Mouse (Mus musculus) NIH3T3 (cell line): ENCODE results near the gene Patj.

ENCODE experiments used
- DNase-seq: peaks from one replicate; pipeline ENCODE4 v3.0.0-alpha.2; 2012; ENCODE audit warnings: low read depth

Patj gene

DNA sequence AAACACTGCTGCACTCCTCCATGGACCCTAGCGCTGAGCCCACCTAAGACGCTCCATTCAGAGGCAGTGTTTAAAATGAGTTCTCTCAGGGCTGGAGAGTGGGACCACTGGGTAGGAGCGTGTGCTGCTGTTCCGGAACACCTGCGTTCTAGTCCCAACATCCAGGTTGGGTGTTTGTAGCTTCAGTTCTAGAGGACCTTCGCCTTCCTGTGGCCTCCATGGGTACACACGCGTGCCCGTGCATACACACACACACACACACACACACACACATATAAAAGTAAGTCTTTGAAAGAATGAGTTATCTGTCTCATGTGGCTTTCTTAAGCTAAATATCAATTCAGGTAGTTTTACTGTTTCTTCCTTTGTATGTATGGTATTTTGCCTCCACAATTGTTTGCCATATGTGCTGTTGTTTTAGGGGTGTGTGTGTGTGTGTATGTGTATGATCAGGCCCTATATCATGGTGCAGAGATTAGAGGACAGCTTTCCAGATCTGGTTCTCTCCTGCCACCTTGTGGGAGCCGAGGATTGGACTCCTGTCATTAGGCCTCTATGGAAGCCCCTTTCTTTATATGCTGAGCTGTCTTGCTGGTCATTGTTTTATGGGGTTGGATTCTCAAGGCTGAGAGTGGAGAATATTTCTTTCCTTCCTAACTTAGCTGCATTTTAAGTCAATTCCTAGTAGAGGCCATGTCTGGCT is 49.0 kb downstream of the Patj start:
- peak; percentile 85 for DNase-seq

DNA sequence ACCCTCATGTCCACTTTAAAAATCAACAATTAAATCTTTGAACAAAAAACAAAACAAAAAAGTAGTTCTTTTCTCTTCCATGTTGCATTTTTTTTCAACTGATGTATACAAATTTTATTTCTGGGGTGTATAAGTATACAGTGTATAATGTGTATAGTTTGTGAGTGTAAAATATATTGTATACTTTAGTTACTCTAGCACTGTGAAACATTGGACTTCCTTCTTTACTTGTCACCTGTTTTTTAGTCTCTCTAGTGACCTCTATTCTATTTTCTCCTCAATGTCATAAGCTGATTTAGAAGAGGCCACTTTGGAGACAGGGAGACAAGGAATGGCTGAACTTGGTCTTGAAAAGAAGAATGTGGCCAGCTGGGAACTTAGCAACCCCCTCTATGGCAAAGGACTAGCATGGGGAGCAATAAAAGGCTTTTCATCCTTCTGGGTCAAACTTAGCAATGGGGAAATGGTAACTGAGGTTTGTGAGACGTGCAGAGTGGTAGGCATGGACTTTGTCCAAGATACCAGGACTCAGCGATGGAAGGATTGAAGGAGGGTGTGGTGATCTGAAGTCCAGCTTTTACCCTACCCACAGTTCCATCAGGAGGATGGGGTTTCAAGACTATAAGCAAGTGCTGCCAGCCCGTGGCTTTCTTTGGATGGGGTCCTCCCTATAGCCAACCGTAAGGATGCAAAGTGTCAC is 54.1 kb downstream of the Patj start:
- DNase-seq, result no peak

DNA sequence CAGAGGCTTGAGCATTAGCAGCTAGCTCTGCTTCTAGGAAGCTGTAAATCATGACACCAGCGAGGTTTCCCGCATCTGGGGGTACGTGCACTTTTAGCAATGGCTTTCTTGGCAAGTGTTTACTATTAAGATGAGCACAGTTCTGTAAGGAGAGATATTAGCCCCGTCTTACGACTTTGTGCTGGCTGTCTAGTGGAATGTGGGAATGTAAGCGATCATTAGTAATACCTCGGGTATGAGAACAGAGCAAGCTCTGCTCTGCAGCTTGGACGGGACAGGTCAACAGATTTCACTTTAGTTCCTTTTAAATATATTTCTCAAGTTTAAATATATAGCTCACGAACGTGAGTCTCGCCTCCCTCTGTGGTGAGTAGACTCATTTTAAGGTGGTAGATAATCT is 54.7 kb downstream of the Patj start:
- DNase-seq, result peak; percentile 16

DNA sequence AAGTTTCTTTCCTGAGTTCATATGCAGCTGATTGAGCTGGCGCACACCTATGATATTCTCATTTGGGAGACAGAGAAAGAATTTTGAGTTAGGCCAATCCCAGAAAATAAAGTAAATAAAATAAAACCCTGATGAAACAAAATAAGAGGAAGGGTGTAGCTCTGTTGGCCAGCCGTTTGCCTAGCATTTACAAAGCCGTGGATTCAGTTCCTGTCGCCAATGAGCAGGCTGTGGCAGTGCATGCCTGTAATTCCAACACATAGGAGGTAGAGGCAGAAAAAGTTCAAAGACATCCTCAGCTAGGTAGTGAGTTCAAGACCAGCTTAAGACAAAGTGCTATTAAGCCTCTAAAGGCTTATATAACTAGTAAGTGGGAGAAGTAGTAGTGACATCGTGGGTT is 55.2 kb downstream of the Patj start:
- no peak for DNase-seq

DNA sequence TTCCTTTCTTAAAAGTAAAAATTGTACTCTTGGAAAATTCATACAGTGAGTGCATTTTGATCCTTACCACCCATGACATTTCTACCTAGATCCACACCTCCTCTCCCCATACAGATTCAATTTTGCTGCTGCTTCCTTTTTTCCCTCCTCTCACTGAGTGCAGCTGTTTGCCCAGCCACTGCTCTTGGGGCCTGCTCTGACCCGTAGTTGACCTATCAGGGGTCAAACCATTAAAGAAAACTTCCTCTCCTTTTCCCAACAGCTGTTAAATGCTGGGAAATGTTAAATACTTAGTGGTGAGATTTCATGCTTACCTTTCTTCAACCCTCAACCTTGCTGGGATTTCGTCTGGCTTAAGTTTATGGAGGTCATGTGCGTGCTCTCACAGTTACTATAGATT is 55.7 kb downstream of the Patj start:
- DNase-seq, result no peak

DNA sequence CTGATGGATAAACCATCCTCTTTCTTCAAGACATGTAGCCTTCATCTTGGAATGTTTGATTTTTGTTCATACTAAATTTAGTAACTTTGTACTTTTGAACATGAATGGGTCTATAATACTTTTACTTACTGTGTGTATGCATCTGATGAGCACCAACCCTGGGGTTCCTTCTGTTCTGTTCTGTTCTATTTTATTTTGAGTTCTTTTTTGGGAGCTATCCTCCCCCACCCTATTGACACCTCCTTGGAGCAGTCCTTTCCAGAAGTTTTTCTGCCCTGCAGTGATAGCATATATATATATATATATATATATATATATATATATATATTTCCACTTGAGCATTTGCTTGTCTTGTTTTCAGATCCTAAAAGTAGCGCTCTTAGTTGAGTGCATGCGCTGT is 57.1 kb downstream of the Patj start:
- no peak for DNase-seq

DNA sequence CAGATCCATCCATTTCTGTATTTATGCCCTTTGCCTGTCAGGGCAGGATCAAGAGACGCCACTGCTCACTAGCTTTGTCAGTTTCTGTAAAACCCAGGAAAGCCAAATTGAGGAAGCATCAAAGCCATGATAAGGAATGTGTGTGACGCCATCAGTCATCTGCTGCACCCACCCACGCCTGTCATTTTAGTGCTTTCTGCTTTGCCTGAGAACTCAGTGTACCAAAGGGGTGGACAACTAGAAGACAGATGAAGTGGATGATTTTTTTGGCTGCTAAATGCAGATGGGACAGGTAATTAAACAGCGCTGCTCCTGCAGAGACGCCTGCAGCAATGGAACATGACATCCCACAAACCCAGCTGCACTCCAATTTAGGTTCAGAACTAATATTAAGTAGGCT is 57.6 kb downstream of the Patj start:
- DNase-seq, result no peak

DNA sequence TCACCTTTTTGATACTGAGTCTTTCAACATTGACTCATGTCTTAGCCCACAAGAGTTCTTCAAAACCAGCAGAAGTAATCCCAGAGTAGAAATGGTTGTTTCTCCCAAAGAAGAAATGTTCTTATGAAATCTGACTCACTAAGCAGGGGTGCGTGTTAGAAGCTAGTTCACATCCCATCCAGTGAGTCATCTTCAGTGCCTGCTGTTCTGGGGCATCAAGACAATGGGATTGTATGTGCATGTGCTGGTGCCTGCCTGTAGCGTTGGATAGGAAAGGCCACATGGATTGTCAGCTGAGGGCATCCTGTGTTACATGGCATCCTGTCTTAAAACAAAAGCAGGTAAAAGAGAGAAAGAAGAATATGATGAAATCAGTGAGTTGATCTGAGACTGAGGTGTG is 59.8 kb downstream of the Patj start:
- peak; percentile 50 for DNase-seq

DNA sequence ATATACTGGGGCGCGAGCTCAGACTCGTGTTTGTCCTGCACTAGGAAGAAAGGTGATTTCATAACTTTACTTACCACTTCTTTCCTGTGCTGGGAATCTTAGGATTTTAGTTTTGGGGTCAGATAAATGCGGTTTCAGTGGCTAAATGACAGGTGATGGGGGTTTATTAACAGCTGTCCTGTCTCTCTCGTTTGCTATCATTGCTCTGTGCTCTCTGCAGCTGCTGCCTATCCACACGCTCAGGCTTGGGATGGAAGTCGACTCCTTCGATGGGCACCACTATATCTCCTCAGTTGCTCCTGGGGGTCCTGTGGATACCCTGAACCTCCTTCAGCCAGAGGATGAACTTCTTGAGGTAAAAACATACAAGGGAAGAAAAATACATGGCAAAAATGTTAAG is 60.3 kb downstream of the Patj start:
- DNase-seq, result no peak

DNA sequence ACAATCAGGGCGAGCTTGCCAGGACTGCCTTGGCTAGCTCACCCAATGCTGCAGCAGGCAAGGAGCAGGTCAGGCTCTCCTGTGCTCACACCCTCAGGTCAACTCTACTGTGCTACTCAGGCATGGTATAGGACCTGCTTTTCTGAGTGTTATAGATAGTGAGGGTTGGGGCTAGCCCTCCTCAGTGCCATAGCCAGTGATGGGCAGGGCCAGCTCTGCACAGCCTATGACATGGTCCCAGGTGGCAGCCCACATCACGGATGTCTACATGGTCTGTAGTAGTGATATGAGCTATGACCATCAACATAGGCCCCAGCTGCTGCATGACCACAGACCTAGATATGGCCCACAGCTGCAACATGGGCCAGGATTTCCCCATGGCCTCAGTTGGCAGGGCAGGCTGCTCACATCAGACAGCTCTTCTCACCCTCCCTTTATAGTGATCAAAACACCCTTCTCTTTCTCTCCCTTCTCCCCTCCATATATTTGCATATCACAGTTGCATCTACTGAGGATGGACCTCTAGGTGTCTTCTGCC is 66.3 kb downstream of the Patj start:
- DNase-seq, result no peak

DNA sequence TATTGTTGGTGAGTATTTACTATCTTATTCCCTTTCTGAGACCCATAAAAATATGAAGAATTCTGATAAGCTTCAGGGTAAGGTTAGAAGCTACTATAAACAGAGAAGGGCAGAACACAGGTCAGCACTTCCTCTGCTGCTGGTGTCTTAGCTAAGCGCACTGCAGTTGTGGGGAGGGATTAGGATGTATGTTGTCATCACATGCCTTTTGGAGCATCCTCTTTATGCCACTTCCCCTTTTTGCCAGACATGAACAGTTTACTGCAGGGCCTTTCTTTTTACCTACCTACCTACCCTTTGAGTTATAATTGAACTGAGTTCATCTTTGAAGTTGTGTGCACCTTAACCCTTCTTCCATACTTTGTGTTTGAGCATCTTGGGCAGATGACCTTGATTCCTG is 69.9 kb downstream of the Patj start:
- DNase-seq, result no peak

DNA sequence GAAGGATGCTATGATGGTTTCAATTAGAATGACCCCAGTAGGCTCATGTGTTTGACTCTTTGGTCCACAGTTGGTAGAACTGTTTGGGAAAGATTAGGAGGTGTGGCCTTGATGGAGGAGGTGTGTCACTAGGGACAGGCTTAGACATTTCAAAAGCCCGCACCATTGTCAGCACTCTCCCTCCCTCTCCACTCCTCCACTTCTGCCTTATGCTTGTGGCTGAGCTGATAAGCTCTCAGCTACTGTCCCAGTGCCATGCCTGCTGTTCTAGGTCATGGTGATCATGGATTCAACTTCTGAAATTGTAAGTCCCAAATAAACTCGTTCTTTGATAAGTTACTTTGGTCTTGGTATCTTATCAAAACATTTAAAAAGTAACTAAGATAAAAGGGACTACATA is 70.3 kb downstream of the Patj start:
- DNase-seq, result no peak

DNA sequence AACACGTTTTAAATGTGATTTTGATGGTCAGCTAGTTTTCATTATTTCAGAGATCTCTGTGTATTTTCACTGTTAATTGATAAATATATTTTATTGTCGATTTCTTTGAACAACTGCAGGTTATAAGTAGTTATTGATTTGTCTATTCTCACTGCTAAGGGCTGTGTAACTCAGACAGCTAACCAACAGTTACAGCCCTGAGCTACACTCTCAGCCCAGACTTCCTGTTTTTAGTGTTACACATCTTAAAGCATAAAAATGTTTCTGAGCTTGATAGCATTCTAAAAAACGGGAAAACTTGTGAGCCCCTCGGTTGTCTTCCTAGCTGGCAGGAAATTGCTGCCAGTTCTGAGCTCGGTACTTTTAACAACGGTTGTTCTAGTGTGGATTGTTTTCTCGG is 75.8 kb downstream of the Patj start:
- DNase-seq, result no peak

DNA sequence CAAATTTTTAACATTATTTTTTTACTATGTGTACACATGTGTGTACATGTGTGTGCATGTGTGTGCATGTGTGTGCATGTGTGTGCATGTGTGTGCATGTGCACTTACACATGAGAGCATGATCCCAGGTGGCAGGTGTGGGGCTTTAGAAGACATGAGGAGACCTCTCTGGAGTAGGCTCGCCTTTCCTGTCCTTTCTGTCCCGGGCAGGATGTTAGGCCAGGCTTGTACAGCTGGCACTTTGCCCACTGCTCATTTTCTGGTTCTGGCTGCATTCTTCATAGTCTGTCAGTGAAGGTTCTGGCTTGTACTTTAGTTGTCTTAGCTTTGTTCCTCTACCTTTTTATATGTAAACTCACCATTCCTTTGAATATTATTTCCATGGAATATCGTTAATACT is 77.9 kb downstream of the Patj start:
- peak; percentile 28 for DNase-seq

DNA sequence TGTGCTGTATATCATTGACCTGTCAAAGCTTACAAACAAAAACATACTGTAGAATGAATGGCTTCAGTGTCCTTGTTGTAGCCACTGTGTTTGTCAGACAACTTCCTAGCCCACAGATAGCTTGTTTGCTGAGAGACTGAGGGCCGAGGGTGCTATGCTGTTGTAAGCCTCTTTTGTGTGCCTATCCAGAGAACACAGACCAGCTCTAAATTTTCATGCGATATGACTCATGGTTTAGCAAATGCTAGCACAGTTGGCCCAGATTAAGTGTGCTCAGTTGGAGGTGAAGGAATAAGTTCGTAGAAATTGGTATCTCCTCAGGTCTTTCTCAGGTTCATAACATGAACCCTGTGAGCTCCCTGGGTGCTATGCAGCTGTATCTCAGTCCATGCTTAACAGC is 82.4 kb downstream of the Patj start:
- DNase-seq, result peak; percentile 48

DNA sequence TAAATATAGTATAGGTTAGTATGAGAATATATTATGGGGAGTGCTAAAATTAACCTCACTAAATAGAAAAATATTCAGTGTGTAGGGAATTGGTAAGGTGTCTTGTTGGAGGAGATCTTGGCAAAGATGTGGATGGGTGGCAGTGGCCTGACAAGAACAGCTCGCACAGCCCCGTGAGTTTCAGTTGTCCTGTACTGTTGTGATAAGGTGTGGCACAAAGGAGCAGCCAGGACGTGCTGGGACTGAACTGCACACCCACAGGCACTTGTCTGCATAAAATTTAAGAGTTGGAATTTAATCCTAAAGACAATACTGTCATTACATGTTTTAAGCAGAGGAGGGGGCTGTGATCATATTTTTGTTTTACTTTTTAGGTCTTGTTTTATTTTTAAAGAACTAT is 90.9 kb downstream of the Patj start:
- peak; percentile 23 for DNase-seq

DNA sequence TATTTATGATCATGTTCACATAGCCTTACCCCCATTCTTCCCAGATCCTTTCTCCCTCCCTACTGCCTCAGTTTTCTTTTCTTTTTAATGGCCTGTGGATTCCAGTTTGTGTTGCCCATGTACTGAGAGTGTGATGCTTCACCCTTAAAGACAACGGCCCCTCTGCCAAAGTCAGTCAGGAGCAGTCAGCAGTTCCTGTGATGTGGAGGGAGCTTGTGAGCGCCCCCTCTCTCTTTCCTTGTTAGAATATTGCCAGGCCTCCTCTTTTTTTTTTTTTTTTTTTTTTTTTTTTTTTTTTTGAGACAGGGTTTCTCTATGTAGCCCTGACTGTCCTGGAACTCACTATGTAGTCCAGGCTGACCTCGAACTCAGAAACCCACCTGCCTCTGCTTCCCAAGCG is 91.3 kb downstream of the Patj start:
- DNase-seq, result no peak

DNA sequence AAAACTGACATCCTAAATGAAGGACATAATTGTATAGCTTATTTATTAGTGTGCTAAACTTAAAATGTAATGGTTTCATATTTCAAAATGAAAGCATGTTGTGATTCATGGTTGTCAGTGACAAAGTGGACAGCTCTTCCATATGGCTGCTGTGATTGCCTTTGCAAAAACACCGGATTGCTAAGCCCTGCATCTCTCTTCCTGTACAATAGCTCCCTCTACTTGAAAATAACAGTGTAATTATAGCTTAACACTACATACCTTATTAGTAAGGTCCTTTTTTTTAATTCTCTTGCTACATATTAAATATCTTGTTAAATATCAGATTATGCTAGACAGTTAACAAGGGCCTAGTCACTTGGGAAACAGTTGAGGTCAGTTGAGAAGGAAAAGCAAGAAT is 93.8 kb downstream of the Patj start:
- peak; percentile 48 for DNase-seq

DNA sequence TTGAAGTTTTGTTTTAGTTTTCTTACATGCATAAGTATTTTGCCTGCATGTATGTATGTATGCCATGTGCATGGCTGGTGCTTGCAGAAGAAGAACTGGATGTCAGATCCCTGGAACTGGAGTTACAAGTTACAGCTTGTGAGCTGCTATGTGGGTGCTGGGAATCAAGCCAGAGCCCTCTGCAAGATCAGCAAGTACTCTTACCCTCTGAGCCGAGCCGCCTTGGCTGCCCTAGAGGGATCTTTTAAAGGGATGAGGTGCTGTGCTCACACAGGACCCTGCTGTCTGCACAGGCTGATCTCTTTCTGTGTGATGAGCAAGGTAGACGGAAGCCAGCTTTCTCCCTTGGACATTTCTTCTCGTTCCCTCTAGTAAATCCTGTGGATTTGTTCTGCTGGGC is 102.8 kb downstream of the Patj start:
- no peak for DNase-seq

DNA sequence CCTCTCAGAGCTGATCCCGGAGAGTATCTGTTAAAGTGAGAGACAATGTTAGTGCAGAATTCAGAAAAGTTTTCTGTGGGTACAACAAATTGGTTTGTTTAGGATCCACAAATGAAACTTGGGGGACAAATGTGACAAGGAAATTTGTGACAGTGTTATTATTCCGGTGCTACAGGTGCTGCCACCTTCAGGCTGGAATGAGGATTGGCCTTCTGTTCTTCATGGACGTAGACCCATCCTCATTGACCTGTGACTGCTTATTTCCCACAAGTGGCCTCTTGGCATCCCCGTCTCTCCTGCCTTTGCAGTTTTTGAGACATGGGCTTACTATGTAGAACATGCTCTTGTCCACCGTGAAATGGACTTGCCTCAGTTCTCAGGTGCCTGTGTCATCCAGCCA is 104.6 kb downstream of the Patj start:
- DNase-seq, result no peak

DNA sequence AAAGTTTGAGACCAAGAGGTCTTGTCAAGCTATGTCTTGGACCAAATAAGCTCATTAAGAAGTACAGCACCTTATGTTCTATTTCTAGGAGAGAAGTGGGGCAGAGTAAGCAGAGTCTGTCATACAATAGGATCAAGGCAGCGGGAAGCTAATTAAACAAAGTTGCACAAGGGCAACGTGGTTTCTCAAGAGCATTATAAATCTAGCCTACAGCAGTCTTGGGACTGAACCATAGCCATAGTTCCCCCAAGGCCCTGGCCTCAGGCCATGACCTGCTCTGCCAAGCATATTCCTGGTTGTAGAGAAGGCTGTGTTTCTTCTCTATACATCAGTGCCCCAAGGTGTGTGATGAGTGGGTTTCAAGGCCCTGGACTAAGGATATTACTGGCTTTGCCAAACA is 105.3 kb downstream of the Patj start:
- peak; percentile 31 for DNase-seq

DNA sequence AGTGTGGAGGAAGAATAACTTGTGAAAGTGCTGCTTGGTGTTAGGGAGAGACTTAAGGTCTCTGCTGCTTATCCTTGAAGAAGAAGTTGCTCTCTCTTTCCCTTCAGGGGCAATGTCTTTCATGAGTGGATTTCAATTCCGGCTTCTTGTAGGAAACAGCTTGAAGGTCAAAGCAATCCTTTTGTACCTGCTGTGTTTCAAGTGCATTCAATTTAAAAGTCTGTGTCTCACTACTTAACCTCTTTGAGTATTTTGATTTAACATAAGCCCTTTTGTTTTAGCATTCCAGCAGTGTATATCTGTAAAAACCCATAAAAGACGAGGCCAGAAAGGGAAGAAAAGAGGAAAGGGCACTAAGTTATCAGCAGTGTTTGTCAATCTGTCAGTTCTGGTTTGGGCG is 109.2 kb downstream of the Patj start:
- no peak for DNase-seq

DNA sequence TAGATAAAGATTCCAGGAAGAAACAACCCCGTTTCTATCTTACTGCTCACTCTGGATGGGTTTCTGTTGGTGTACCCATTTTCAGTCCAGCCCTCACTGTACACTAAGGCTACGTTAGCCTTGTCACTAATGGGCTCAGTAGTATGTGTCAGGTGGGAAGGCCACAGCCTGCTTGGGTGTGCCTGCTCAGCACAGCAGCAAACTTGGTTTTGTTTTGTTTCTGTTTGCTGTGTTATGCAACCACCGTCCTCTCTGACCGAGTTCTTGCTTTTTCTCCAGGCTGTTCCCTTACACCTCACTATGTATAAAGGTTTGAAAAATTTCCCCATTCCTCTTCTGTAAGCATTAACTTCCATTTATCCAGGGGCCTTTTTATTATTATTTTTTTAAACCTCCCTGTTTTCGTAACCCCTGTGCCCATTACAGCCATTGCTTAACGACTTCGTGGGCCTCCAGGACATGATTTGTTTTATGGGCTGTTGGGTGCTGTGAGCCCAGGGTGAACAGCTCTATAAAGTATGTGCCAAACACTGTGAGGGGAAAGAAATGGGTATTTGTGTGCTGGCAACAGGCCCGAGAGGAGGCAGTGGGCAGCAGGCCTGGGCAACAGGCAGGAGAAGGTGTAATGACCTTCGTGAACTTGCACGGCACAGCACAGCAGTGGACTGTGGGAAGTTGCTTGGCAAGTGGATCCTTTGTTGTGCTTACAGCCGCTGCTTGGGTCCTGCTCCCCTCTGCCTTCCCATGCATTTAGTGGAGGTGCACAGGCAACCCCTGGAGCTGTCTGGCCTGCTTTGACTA is 113.1 kb downstream of the Patj start:
- no peak for DNase-seq
